Mouse (Mus musculus): ENCODE measurements at regions not wholly inside any gene's neighbourhood (a gene's known extent, or its start where the extent isn't known, plus 50 kb on each side); places are given as distances from the start of the nearest gene placed in this dataset.

- Histone ChIP-seq H3K27me3 (ENCODE audit: control insufficient read depth, insufficient read depth, low read length) (no peaks in the 10 kb centered on the region), H3K9me3 (replicated peaks; ENCODE audit: control insufficient read depth, low read length) (peaks cover 5% of the 10 kb centered on the region; the same call in 1 of the 2 replicates), H3K27ac (ENCODE audit: low read depth) (no peak overlapping the region), H3K4me3 (ENCODE audit: low read depth, low read length) (no peak overlapping the region), H3K4me2 (ENCODE audit: low read depth, low read length) (no peak overlapping the region), H3K36me3 (replicated peaks; ENCODE audit: control insufficient read depth, insufficient read depth, low read length) (no peaks in the 10 kb centered on the region), H3K4me1 (ENCODE audit: control insufficient read depth, insufficient read depth) (no peaks in the 10 kb centered on the region), H3K9ac (replicated peaks; ENCODE audit: low read depth, low read length) (no peak overlapping the region)
- DNase-seq (ENCODE audit: low spot score) (no peak), ATAC-seq (ENCODE audit: insufficient read depth, low read depth) (no peak)
- no peak for TF ChIP-seq CTCF (IDR thresholded peaks at IDR 0.05; ENCODE audit: low read depth)
- no peak for TF ChIP-seq EP300 (IDR thresholded peaks at IDR 0.05; ENCODE audit: low read depth)
- 68% methylated on average over 20 of the region's 20 CpGs for WGBS
Measured at GRCm38 (mm10) chr4:153200799-153201770, 281.5 kb downstream of the Ajap1 start.

- DNase-seq (ENCODE audit: low spot score) (peak; percentile 30), ATAC-seq (ENCODE audit: insufficient read depth, low read depth) (no peak)
- H3K36me3 ChIP-seq (replicated peaks; ENCODE audit: control insufficient read depth, insufficient read depth, low read length): no peaks in the 10 kb centered on the region
- H3K9ac ChIP-seq (replicated peaks; ENCODE audit: low read depth, low read length): no peak overlapping the region
- WGBS: 5% methylated on average over 8 of the region's 8 CpGs
- H3K27me3 ChIP-seq (ENCODE audit: control insufficient read depth, insufficient read depth, low read length): no peaks in the 10 kb centered on the region
- H3K4me1 ChIP-seq (ENCODE audit: control insufficient read depth, insufficient read depth): no peaks in the 10 kb centered on the region
- H3K4me2 ChIP-seq (ENCODE audit: low read depth, low read length): no peak overlapping the region
- H3K27ac ChIP-seq (ENCODE audit: low read depth): no peak overlapping the region
- no peak overlapping the region for H3K4me3 ChIP-seq (ENCODE audit: low read depth, low read length)
- no peaks in the 10 kb centered on the region for H3K9me3 ChIP-seq (replicated peaks; ENCODE audit: control insufficient read depth, low read length)
- TF ChIP-seq CTCF (IDR thresholded peaks at IDR 0.05; ENCODE audit: low read depth) (no peak), EP300 (IDR thresholded peaks at IDR 0.05; ENCODE audit: low read depth) (no peak)
Measured at GRCm38 (mm10) chr4:153189485-153189884, 293.1 kb downstream of the Ajap1 start.

GRCm38 (mm10) chr4:153188504-153189031 is 294.0 kb downstream of the Ajap1 start:
- Histone ChIP-seq H3K27ac (ENCODE audit: low read depth) (no peak overlapping the region), H3K4me2 (ENCODE audit: low read depth, low read length) (no peak overlapping the region), H3K9ac (replicated peaks; ENCODE audit: low read depth, low read length) (no peak overlapping the region), H3K27me3 (ENCODE audit: control insufficient read depth, insufficient read depth, low read length) (no peaks in the 10 kb centered on the region), H3K4me1 (ENCODE audit: control insufficient read depth, insufficient read depth) (no peaks in the 10 kb centered on the region), H3K9me3 (replicated peaks; ENCODE audit: control insufficient read depth, low read length) (no peaks in the 10 kb centered on the region), H3K36me3 (replicated peaks; ENCODE audit: control insufficient read depth, insufficient read depth, low read length) (no peaks in the 10 kb centered on the region), H3K4me3 (ENCODE audit: low read depth, low read length) (no peak overlapping the region)
- ATAC-seq (ENCODE audit: insufficient read depth, low read depth) (no peak), DNase-seq (ENCODE audit: low spot score) (no peak)
- TF ChIP-seq EP300 (IDR thresholded peaks at IDR 0.05; ENCODE audit: low read depth) (no peak), CTCF (IDR thresholded peaks at IDR 0.05; ENCODE audit: low read depth) (no peak)
- under 1% methylated on average over 17 of the region's 17 CpGs for WGBS

- no peak for DNase-seq (ENCODE audit: low spot score)
Measured at GRCm38 (mm10) chr4:153187959-153188503, 294.6 kb downstream of the Ajap1 start.

GRCm38 (mm10) chr4:153177496-153177895 is 305.1 kb downstream of the Ajap1 start:
- Histone ChIP-seq H3K9ac (replicated peaks; ENCODE audit: low read depth, low read length) (no peak overlapping the region), H3K27me3 (ENCODE audit: control insufficient read depth, insufficient read depth, low read length) (no peaks in the 10 kb centered on the region), H3K36me3 (replicated peaks; ENCODE audit: control insufficient read depth, insufficient read depth, low read length) (no peaks in the 10 kb centered on the region), H3K4me1 (ENCODE audit: control insufficient read depth, insufficient read depth) (no peaks in the 10 kb centered on the region), H3K27ac (ENCODE audit: low read depth) (no peak overlapping the region), H3K4me3 (ENCODE audit: low read depth, low read length) (no peak overlapping the region), H3K4me2 (ENCODE audit: low read depth, low read length) (no peak overlapping the region), H3K9me3 (replicated peaks; ENCODE audit: control insufficient read depth, low read length) (no peaks in the 10 kb centered on the region)
- WGBS: 74% methylated on average over 9 of the region's 9 CpGs
- TF ChIP-seq EP300 (IDR thresholded peaks at IDR 0.05; ENCODE audit: low read depth): no peak
- no peak for TF ChIP-seq CTCF (IDR thresholded peaks at IDR 0.05; ENCODE audit: low read depth)
- no peak for DNase-seq (ENCODE audit: low spot score)
- ATAC-seq (ENCODE audit: insufficient read depth, low read depth): no peak

More at GRCm38 (mm10) chr4:153187959-153188503, 294.6 kb downstream of the Ajap1 start:
- Histone ChIP-seq H3K4me1 (ENCODE audit: control insufficient read depth, insufficient read depth) (no peaks in the 10 kb centered on the region), H3K9me3 (replicated peaks; ENCODE audit: control insufficient read depth, low read length) (no peaks in the 10 kb centered on the region), H3K4me3 (ENCODE audit: low read depth, low read length) (no peak overlapping the region), H3K9ac (replicated peaks; ENCODE audit: low read depth, low read length) (no peak overlapping the region), H3K27ac (ENCODE audit: low read depth) (no peak overlapping the region), H3K36me3 (replicated peaks; ENCODE audit: control insufficient read depth, insufficient read depth, low read length) (no peaks in the 10 kb centered on the region), H3K4me2 (ENCODE audit: low read depth, low read length) (no peak overlapping the region), H3K27me3 (ENCODE audit: control insufficient read depth, insufficient read depth, low read length) (no peaks in the 10 kb centered on the region)
- under 1% methylated on average over 6 of the region's 6 CpGs for WGBS
- no peak for ATAC-seq (ENCODE audit: insufficient read depth, low read depth)
- TF ChIP-seq EP300 (IDR thresholded peaks at IDR 0.05; ENCODE audit: low read depth) (no peak), CTCF (IDR thresholded peaks at IDR 0.05; ENCODE audit: low read depth) (no peak)

Data from heart, postnatal 0 days (tissue).